Mouse (Mus musculus) lung, postnatal 0 days (tissue): ENCODE results near the gene Siglece.

Experiments
- CTCF ChIP-seq: IDR thresholded peaks from 2 replicates; pipeline ENCODE4 v1.5.1; 2016; ENCODE audit warnings: antibody characterized with exemption, mild to moderate bottlenecking
- EP300 ChIP-seq: IDR thresholded peaks from 2 replicates; pipeline ENCODE4 v1.6.1; 2016; ENCODE audit warnings: antibody characterized with exemption, mild to moderate bottlenecking, control low read depth

DNA sequence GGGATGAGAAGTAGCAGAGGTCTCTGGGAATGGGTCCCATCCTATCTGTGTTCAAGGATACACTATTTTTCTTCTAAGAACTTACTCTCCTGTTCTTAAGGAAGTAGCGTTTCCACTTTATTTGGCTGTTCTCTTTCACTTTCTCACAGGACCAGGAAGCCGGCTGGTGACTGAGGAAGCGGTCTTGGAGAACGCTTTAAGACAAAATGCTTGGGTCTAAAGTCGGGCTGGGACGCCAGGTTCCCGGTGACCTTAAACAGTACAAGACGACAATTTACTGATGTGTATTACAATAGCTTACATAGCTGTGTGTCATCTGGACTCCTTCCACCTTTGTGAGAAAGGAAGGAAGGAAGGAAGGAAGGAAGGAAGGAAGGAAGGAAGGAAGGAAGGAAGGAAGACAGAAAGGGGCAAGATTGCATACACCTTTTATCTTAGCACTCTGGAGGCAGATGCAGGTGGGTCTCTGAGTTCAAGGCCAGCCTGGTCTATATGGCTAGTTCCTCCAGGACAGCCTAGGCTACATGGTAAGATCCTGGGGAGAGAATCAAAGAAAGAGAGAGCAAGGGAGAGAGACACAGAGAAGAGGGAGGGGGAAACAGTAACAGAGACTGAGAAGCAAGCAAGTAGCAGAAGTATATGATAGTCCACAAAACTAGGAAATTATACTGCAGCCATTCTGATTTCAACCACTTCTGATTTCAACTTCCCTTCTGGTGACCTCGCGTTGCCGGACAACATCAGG, 11.3 kb upstream of the Siglece start:
- TF ChIP-seq CTCF: no peak
- no peak for TF ChIP-seq EP300
